Mouse (Mus musculus): ENCODE measurements around the gene Clec4a2. TPM values are rescaled to one million over a fixed set of nuclear protein-coding genes. Genes with fewer than 3 reads are reported as not detected.

Gene Clec4a2
- 5.1 TPM for polyA plus RNA-seq (2014; fragmentation: Illumina TruSeq; extraction: RNeasy Lipid Tissue Mini Kit (QIAGEN cat#74804); ENCODE audit: low read depth, low replicate concordance)

GRCm38 (mm10) chr6:123106128-123106527 lies at the start of gene Clec4a2:
TSS of gene Clec4a2 (plus strand) at chr6:123106428.

GRCm38 (mm10) chr6:123172593-123172992 lies 66.4 kb downstream of the Clec4a2 start, which contains the start of gene Clec4b2:
TSS of gene Clec4b2 (plus strand) at chr6:123172893.

Other genes with a start within 250 kb of the Clec4a2 start
- gene Necap1, start 232.0 kb upstream of the Clec4a2 start, polyA plus RNA-seq (2014; fragmentation: Illumina TruSeq; extraction: RNeasy Lipid Tissue Mini Kit (QIAGEN cat#74804); ENCODE audit: low read depth, low replicate concordance) = 36.0 TPM
- gene Clec4a1, start 184.6 kb upstream of the Clec4a2 start, polyA plus RNA-seq (2014; fragmentation: Illumina TruSeq; extraction: RNeasy Lipid Tissue Mini Kit (QIAGEN cat#74804); ENCODE audit: low read depth, low replicate concordance) = 4.0 TPM
- gene Clec4a3, start 153.9 kb upstream of the Clec4a2 start, polyA plus RNA-seq (2014; fragmentation: Illumina TruSeq; extraction: RNeasy Lipid Tissue Mini Kit (QIAGEN cat#74804); ENCODE audit: low read depth, low replicate concordance) = 11.0 TPM
- gene Clec4a4, start 116.1 kb upstream of the Clec4a2 start, polyA plus RNA-seq (2014; fragmentation: Illumina TruSeq; extraction: RNeasy Lipid Tissue Mini Kit (QIAGEN cat#74804); ENCODE audit: low read depth, low replicate concordance) = not detected
- gene Clec4b1, start 56.5 kb upstream of the Clec4a2 start, polyA plus RNA-seq (2014; fragmentation: Illumina TruSeq; extraction: RNeasy Lipid Tissue Mini Kit (QIAGEN cat#74804); ENCODE audit: low read depth, low replicate concordance) = 0.69 TPM
- not detected for gene Clec4b2, start 66.5 kb downstream of the Clec4a2 start, polyA plus RNA-seq (2014; fragmentation: Illumina TruSeq; extraction: RNeasy Lipid Tissue Mini Kit (QIAGEN cat#74804); ENCODE audit: low read depth, low replicate concordance)
- 5.1 TPM for gene Clec4n, start 123.4 kb downstream of the Clec4a2 start, polyA plus RNA-seq (2014; fragmentation: Illumina TruSeq; extraction: RNeasy Lipid Tissue Mini Kit (QIAGEN cat#74804); ENCODE audit: low read depth, low replicate concordance)
- not detected for gene Clec4d, start 155.7 kb downstream of the Clec4a2 start, polyA plus RNA-seq (2014; fragmentation: Illumina TruSeq; extraction: RNeasy Lipid Tissue Mini Kit (QIAGEN cat#74804); ENCODE audit: low read depth, low replicate concordance)
- 1.2 TPM for gene Clec4e, start 183.4 kb downstream of the Clec4a2 start, polyA plus RNA-seq (2014; fragmentation: Illumina TruSeq; extraction: RNeasy Lipid Tissue Mini Kit (QIAGEN cat#74804); ENCODE audit: low read depth, low replicate concordance)
- gene Vmn2r19, start 201.9 kb downstream of the Clec4a2 start, polyA plus RNA-seq (2014; fragmentation: Illumina TruSeq; extraction: RNeasy Lipid Tissue Mini Kit (QIAGEN cat#74804); ENCODE audit: low read depth, low replicate concordance) = not detected